Mouse (Mus musculus) liver, postnatal 0 days (tissue): ENCODE results near the gene Dnajb7.

Experiments used
- CTCF ChIP-seq: sonication (generic); IDR thresholded peaks from 2 replicates; pipeline ENCODE4 v1.5.1; 2016; ENCODE audit warnings: antibody characterized with exemption, low read depth
- EP300 ChIP-seq: IDR thresholded peaks from 2 replicates; pipeline ENCODE4 v1.6.1; 2016; ENCODE audit warnings: antibody characterized with exemption, low read depth, mild to moderate bottlenecking

GRCm38 (mm10) chr15:81386327-81386726 is 21.8 kb downstream of the Dnajb7 start:
- TF ChIP-seq CTCF (peak; percentile 52), EP300 (no peak)
